Mouse (Mus musculus) spleen, adult 2 months (tissue): Measurements from ENCODE around the gene Nme9.

ENCODE experiments used
- CTCF ChIP-seq: fragments of 200-500 bp; IDR thresholded peaks from 2 replicates; pipeline ENCODE4 v1.5.1; 2011; ENCODE audit warnings: mild to moderate bottlenecking, inconsistent platforms; ENCODE audit not compliant: insufficient read depth, insufficient read length, insufficient replicate concordance; ENCODE audit errors: extremely low read depth
- POLR2A ChIP-seq: fragments of 200-500 bp; IDR thresholded peaks from 2 replicates; pipeline ENCODE4 v1.6.1; 2011; ENCODE audit warnings: low read depth, low read length, inconsistent platforms

GRCm38 (mm10) chr9:99464876-99465275 is 13.6 kb downstream of the Nme9 start:
- no peak for TF ChIP-seq CTCF
- TF ChIP-seq POLR2A = no peak
